Mouse (Mus musculus) forebrain, embryonic 11.5 days (tissue): Measurements from ENCODE around the gene Ptprm. TPM values are rescaled to one million over a fixed set of nuclear protein-coding genes. Genes with fewer than 3 reads are reported as not detected.
"Not testable (repeated sequence)": the region's sequence is repeated elsewhere in the genome, so short reads cannot be mapped to it uniquely, and the experiment has no call there.

ENCODE experiments used
- ATAC-seq: fragments of 200-750 bp; cut with Nextera tagmentation; replicated peaks from 2 replicates; pipeline ENCODE4 v1.8.0; 2017; ENCODE audit warnings: moderate TSS enrichment; ENCODE audit not compliant: low FRiP score
- DNase-seq: peaks from one replicate; pipeline ENCODE4 v3.0.0-alpha.2; 2017; ENCODE audit warnings: low spot score
- H3K27ac ChIP-seq: fragments of 300-500 bp; sonication (generic); 2 replicates; pipeline ENCODE4 v1.5.1; 2014; ENCODE audit warnings: low read depth, low read length
- H3K27me3 ChIP-seq: fragments of 300-500 bp; sonication (generic); 2 replicates; pipeline ENCODE4 v1.6.1; 2014; ENCODE audit warnings: mild to moderate bottlenecking, low read length, mixed read lengths; ENCODE audit not compliant: control insufficient read depth, insufficient read depth
- H3K36me3 ChIP-seq: fragments of 300-500 bp; sonication (generic); 2 replicates; pipeline ENCODE4 v1.6.1; 2014; ENCODE audit warnings: mild to moderate bottlenecking, low read length, moderate library complexity, mixed read lengths; ENCODE audit not compliant: control insufficient read depth, insufficient read depth
- H3K4me1 ChIP-seq: fragments of 300-500 bp; sonication (generic); replicated peaks from 2 replicates; pipeline ENCODE4 v1.6.1; 2014; ENCODE audit warnings: low read length, mixed read lengths; ENCODE audit not compliant: control insufficient read depth, insufficient read depth
- H3K4me2 ChIP-seq: fragments of 300-500 bp; sonication (generic); 2 replicates; pipeline ENCODE4 v1.6.1; 2014; ENCODE audit warnings: low read depth, mild to moderate bottlenecking, low read length, moderate library complexity, mixed read lengths; ENCODE audit not compliant: severe bottlenecking
- H3K4me3 ChIP-seq: fragments of 300-500 bp; sonication (generic); 2 replicates; pipeline ENCODE4 v1.5.1; 2014; ENCODE audit warnings: low read depth, low read length
- H3K9ac ChIP-seq: fragments of 300-500 bp; sonication (generic); 2 replicates; pipeline ENCODE4 v1.6.1; 2014; ENCODE audit warnings: low read length
- H3K9me3 ChIP-seq: fragments of 300-500 bp; sonication (generic); 2 replicates; pipeline ENCODE4 v1.6.1; 2016; ENCODE audit warnings: low read length, mixed read lengths; ENCODE audit not compliant: control insufficient read depth
- WGBS: fragments of 180-500 bp; shearing (Covaris S2); extraction: QIAGEN DNeasy Blood & Tissue Kit; methylation state at CpG from one replicate; pipeline ENCODE4 v1.1.7; 2014; 5-methylcytosine and 5-hydroxymethylcytosine counted together
- polyA plus RNA-seq: library from polyadenylated mRNA; unstranded; fragments of >200 nt; fragmentation: Nextera tagmentation; extraction: Ambion mirVana; gene quantifications from 2 replicates; pipeline ENCODE4 v1.2.1, GENCODE M21; 2014

Gene Ptprm
- polyA plus RNA-seq, 1 experiment from 2014 or later = 11.7 TPM

DNA sequence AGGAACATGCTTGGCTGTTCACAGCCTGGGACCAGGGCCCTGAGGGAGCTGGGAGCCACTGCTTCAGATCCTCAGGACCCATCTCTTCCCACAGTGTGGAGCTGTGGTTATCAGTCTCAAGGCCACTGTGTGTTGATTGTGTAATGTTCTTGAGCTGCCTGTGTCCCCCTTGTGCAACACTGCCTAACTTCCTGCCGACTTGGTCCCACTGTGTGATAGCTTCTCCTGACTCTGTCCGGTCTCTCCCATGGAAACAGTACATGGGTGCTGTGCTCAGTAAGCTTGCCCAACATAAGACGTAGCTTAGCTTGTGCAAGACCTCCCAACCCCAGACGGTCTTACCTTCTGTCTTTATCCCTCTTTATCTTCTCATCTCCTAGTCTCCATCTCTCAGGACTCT is 507.2 kb downstream of the Ptprm start:
- DNase-seq, H3K36me3 ChIP-seq, H3K27me3 ChIP-seq, H3K9ac ChIP-seq, H3K4me3 ChIP-seq, ATAC-seq, H3K27ac ChIP-seq, H3K4me2 ChIP-seq, H3K9me3 ChIP-seq, H3K4me1 ChIP-seq: not testable (repeated sequence)
- WGBS = 95% methylated on average over 4 of the region's 4 CpGs

DNA sequence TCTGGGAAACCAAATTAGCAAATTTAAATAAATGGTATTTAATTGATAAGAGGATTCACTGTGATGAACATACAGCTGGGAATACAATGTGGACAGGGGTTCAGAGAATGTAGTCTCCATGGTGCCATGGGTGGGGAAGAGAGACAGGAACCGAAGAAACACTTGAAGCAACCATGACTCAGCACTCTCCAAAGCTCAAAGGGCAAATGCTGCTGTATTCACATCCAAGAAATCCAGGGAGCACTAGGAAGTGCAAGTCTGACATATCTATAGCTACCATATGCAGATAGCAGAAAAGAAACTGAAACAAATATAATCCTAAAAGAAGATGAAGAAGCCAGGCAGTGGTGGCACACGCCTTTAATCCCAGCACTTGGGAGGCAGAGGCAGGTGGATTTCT is 531.9 kb downstream of the Ptprm start:
- no peaks in the 10 kb centered on the region for H3K36me3 ChIP-seq
- DNase-seq (no peak), ATAC-seq (no peak)
- H3K4me2 ChIP-seq = no peak overlapping the region
- no peaks in the 10 kb centered on the region for H3K4me1 ChIP-seq
- no peaks in the 10 kb centered on the region for H3K9me3 ChIP-seq
- no peak overlapping the region for H3K27ac ChIP-seq
- H3K4me3 ChIP-seq = no peak overlapping the region
- no peak overlapping the region for H3K9ac ChIP-seq
- no peaks in the 10 kb centered on the region for H3K27me3 ChIP-seq
- 94% methylated on average over 2 of the region's 2 CpGs for WGBS

DNA sequence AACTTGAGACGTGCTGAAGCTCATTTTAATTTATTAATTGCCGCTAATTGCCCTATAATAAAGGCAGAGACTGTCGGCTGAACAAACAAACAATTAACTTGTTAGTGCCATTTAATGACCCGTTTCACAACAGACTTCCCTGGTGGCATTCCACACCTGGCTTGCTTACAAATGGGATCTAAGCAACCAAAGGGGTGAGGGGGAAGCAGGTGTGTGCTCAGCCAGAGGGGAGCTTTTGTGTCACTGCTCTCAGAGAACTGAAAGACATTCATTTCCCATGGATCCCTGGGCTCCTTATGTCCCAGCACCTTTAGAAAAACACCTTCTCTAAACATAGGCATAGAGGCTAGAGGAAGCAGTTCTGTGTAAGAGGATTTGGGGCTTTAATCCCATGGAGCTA is 536.9 kb downstream of the Ptprm start:
- Histone ChIP-seq H3K27ac (no peak overlapping the region), H3K27me3 (no peaks in the 10 kb centered on the region; the same call in 1 of the 2 replicates), H3K36me3 (no peaks in the 10 kb centered on the region), H3K9me3 (no peaks in the 10 kb centered on the region), H3K4me2 (no peak overlapping the region), H3K4me1 (peaks cover 9% of the 10 kb centered on the region; the same call in 1 of the 2 replicates), H3K9ac (no peak overlapping the region), H3K4me3 (no peak overlapping the region)
- 65% methylated on average over 4 of the region's 4 CpGs for WGBS
- ATAC-seq = no peak
- no peak for DNase-seq

DNA sequence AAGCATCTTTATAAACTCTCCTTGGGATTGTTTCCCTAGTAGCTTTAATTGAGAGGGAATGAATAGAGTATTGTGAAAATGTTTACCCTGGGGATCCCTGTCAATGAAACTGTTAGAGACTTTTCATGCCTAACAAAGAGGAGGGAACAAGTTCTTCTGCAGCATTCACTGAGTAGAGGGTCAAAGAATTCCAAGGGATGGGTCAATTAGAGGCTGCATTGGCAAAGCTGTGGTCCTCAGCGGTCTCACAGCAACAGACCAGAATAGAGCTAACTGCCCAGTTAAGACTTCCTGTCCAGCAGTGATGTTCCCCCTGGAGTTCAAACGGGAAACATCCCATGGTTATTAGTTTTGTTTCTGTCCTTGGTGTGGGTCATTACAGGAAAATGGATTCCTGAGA is 538.3 kb downstream of the Ptprm start:
- Histone ChIP-seq H3K9ac (no peak overlapping the region), H3K4me1 (peaks cover 9% of the 10 kb centered on the region; the same call in 1 of the 2 replicates), H3K4me3 (no peak overlapping the region), H3K36me3 (no peaks in the 10 kb centered on the region), H3K27ac (no peak overlapping the region), H3K27me3 (no peaks in the 10 kb centered on the region; the same call in 1 of the 2 replicates), H3K4me2 (no peak overlapping the region), H3K9me3 (no peaks in the 10 kb centered on the region)
- no peak for ATAC-seq
- no peak for DNase-seq
- WGBS = 9% methylated on average over 2 of the region's 2 CpGs

DNA sequence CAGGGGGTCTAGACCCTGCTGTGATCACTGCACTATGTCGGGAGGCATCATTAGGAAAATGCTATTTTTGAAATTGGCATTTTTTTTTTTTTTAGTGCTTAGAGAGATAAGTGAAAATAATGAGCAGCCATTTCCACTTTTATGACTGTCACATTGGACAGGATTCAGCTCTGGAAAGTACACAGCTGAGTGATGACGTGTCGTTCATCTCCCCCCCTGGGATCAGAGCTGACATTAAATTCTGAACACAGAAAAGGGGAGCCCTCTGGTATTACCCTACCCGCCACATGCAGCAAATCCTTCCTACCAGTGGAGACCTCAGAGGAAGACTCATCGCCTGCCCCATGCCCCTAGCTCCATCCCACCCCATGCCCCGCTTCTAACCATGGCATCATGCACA is 540.5 kb downstream of the Ptprm start:
- H3K36me3 ChIP-seq = no peaks in the 10 kb centered on the region
- H3K4me2 ChIP-seq = no peak overlapping the region
- H3K27me3 ChIP-seq = no peaks in the 10 kb centered on the region; the same call in 1 of the 2 replicates
- H3K27ac ChIP-seq = no peak overlapping the region
- DNase-seq = no peak
- H3K4me3 ChIP-seq = no peak overlapping the region
- no peaks in the 10 kb centered on the region for H3K9me3 ChIP-seq
- H3K4me1 ChIP-seq = peaks cover 9% of the 10 kb centered on the region; the same call in 1 of the 2 replicates
- no peak for ATAC-seq
- WGBS = 93% methylated on average over 6 of the region's 6 CpGs
- H3K9ac ChIP-seq = no peak overlapping the region

DNA sequence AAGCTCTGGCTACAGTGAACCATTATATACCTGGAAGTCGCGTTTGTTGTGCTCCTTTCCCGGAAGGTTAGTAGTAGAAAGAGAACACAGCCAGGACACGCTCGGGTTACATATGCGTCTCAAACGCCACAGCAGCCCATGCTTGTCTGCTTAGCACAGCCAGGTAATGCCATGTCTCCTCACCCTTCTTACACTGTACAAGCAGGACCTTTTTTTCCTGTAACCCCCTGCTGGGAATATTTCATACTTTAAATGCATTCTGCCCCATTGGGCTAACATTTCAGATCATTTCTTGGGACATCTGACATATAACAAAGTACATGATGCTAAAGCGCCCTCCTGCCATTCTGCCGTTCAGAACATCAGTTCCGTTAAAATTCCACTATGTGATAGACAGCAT is 540.9 kb downstream of the Ptprm start:
- Histone ChIP-seq H3K27me3 (no peaks in the 10 kb centered on the region; the same call in 1 of the 2 replicates), H3K9ac (no peak overlapping the region), H3K4me1 (peaks cover 9% of the 10 kb centered on the region; the same call in 1 of the 2 replicates), H3K36me3 (no peaks in the 10 kb centered on the region), H3K9me3 (no peaks in the 10 kb centered on the region), H3K4me3 (no peak overlapping the region), H3K4me2 (no peak overlapping the region), H3K27ac (no peak overlapping the region)
- ATAC-seq = no peak
- DNase-seq = no peak
- 89% methylated on average over 10 of the region's 10 CpGs for WGBS

DNA sequence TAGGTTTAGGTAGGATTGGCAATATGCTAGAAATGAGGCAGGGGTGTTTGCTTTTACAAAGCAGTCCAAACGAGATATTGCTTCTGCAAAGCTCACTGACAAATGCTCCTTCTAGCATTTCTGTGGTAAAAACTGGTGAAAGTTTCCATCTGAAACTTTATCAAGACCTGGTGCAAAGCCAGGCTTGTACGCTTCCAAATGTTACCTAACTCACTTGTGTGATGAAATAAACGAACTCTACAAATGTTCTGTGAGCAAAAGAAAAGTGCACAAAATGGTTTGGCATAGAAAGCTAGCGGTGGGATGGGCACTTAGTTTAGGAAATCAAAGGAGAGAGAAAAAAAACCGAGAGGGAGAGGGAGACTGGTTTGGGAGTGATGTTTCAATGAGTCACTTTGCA is 544.5 kb downstream of the Ptprm start:
- Histone ChIP-seq H3K9ac (no peak overlapping the region), H3K4me3 (no peak overlapping the region), H3K4me1 (no peaks in the 10 kb centered on the region), H3K27ac (no peak overlapping the region), H3K9me3 (no peaks in the 10 kb centered on the region), H3K4me2 (no peak overlapping the region), H3K27me3 (no peaks in the 10 kb centered on the region), H3K36me3 (no peaks in the 10 kb centered on the region)
- 85% methylated on average over 5 of the region's 5 CpGs for WGBS
- no peak for DNase-seq
- ATAC-seq = no peak

DNA sequence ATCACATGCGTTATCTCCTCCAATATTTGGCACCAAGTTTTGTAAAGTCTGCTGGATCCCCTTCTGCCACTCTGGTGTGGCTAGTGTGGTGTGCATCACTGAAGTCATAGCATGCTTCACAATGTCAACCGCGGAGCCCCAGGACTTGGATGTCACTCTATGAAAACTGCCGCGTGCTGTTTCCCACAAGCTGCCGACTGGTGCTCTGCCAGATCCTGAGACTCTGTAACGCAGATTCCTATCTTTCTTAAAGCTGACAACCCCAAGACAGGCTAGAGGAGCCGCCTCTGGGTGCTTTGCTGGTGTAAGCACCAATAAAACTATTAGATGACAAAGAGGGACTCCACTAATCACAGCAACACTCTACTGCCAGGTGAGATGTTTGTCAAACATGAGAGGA is 546.1 kb downstream of the Ptprm start:
- no peak overlapping the region for H3K27ac ChIP-seq
- H3K4me1 ChIP-seq = no peaks in the 10 kb centered on the region
- H3K27me3 ChIP-seq = no peaks in the 10 kb centered on the region
- H3K4me3 ChIP-seq = no peak overlapping the region
- no peak overlapping the region for H3K9ac ChIP-seq
- H3K36me3 ChIP-seq = no peaks in the 10 kb centered on the region
- no peak overlapping the region for H3K4me2 ChIP-seq
- WGBS = 95% methylated on average over 8 of the region's 8 CpGs
- DNase-seq (no peak), ATAC-seq (no peak)
- no peaks in the 10 kb centered on the region for H3K9me3 ChIP-seq

DNA sequence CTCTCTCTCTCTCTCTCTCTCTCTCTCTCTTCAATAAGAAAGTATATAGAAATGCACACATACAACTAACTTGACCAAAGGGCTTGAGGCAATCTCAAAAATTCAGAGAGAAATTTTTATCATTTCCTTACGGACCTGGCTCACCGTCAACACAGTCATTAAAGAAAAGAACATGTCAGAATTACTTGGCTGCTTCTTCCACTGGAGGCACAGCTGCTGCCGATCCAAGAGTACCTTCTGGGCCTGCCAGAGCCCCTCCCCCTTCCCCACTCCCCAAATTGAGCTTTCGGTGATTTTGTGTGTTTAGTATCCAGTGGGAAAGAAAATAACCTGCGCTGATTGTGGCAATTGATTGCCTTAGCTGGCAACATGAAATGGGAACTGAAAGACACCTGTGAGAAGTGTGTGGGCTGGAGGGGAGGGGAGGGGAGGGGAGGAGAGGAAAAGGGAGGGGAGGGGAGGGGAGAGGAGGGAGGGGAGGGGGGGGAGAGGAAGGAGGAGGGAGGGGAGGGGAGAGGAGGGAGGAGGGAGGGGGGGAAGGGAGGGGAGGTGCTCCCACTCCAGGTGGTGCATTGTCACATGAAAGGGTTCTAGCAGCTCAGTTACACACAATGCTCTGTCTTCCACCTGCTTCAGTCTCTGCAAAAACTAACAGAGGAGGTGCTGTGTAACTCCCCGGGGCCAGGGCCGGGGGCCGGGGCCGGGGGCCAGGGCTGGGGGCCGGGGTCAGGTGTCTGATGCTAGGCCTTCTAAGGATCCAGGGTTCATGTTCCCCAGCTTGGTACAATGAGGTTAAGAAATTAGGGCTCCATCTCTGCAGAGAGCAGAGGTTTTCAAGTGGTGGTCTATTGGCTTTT is 552.2 kb downstream of the Ptprm start:
- Histone ChIP-seq H3K9ac (no peak overlapping the region), H3K27ac (no peak overlapping the region), H3K27me3 (no peaks in the 10 kb centered on the region), H3K36me3 (no peaks in the 10 kb centered on the region), H3K4me2 (no peak overlapping the region), H3K4me3 (no peak overlapping the region), H3K4me1 (no peaks in the 10 kb centered on the region), H3K9me3 (no peaks in the 10 kb centered on the region)
- DNase-seq (no peak), ATAC-seq (peak; percentile 63; the same call in 1 of the 2 replicates)
- WGBS = 45% methylated on average over 10 of the region's 10 CpGs
